Mouse (Mus musculus) heart, adult 2 months (tissue): ENCODE data around the gene Ift81.

Experiments used
- CTCF ChIP-seq: fragments of 200-600 bp; IDR thresholded peaks from 2 replicates; pipeline ENCODE4 v1.8.1; 2022; ENCODE audit warnings: antibody characterized with exemption, mild to moderate bottlenecking, moderate library complexity
- EP300 ChIP-seq: fragments of 200-500 bp; IDR thresholded peaks from 2 replicates; pipeline ENCODE4 v1.6.1; 2011; ENCODE audit warnings: low read depth, low read length, control low read depth; ENCODE audit not compliant: insufficient read depth
- POLR2A ChIP-seq: fragments of 200-500 bp; IDR thresholded peaks from 2 replicates; pipeline ENCODE4 v1.6.1; 2011; ENCODE audit warnings: mild to moderate bottlenecking, low read depth, low read length, control low read depth; ENCODE audit not compliant: insufficient read depth

- no peak for TF ChIP-seq CTCF
- TF ChIP-seq POLR2A, result peak; percentile 59
- peak; percentile 100 for TF ChIP-seq EP300
Observed at GRCm38 (mm10) chr5:122510651-122511157, 103.6 kb downstream of the Ift81 start.
